Mouse (Mus musculus): Measurements from ENCODE around the gene Fem1a. TPM values are rescaled to one million over a fixed set of nuclear protein-coding genes. Genes with fewer than 3 reads are reported as not detected.
"Not testable (repeated sequence)": the region's sequence is repeated elsewhere in the genome, so short reads cannot be mapped to it uniquely, and the experiment has no call there.

Gene Fem1a
- polyA plus RNA-seq, 1 experiment from 2014 or later, result 12.5 TPM

DNA sequence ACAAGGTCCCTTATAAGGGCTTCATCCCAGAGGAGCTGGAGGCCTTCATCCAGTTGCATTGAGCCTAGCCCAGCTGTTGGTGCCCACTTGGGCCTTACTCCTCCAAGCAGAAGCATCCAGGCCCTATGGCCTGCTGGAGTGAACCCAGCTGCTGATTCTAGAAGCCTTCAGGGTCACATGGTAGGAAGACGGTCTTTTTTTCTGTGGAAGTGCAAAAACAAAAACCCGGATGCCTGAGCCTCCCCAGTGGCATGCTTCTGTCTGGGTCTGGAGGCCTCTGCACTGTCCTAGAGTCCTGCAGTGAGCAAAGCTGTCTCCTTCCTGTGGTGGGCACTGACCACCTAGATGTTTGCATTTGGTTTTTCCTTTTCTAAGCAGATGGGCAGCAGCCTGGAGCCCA, 2.2 kb downstream of the Fem1a start:
- Histone ChIP-seq H3K36me3 (replicated peaks) (peaks cover 58% of the 10 kb centered on the region), H3K4me3 (peak overlapping the region; percentile 1; the same call in 1 of the 2 replicates), H3K4me1 (peaks cover 42% of the 10 kb centered on the region)
- WGBS, result 74% methylated on average over 2 of the region's 2 CpGs
- H3K27ac ChIP-seq (replicated peaks); H3K27me3 ChIP-seq (replicated peaks; ENCODE audit: low read depth, poor library complexity, severe bottlenecking); H3K9me3 ChIP-seq; DNase-seq (ENCODE audit: low spot score): not testable (repeated sequence)

DNA sequence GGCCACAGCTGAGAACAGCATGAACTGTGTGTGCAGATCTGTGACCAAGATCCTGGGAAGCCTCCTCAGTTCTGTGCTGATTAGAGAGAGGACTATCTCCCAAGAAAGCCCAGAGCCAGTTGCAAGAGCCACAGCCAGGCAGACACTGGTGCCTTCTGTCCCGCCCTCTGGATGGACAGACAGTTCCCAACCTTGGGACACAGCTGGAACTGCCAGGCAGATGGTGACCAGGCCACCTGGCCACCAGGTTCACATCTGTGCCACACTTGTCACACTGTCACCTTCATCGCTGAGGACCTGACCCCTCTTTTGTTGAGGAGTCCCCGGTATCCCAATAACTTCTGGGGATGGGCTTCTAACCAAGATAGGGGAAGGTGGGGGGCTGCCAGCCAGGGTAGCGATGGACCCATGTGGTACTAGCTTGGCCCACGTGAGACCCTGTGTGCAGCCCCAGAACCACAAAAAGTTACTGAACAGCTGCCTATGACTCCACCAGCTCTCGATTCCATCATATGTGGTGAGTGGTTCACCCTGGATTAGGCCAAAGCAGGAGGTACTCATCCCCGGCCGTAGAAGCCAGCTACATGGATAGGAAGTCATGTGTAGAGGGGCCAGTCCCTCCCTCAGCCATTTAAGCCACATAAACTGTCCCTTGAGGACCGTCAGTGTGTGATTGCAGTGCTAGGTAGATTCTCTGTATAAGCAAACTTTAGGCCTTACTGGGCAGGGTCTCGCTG, 2.9 kb downstream of the Fem1a start:
- Histone ChIP-seq H3K27me3 (replicated peaks; ENCODE audit: low read depth, poor library complexity, severe bottlenecking) (no peaks in the 10 kb centered on the region), H3K36me3 (replicated peaks) (peaks cover 61% of the 10 kb centered on the region), H3K4me1 (peaks cover 42% of the 10 kb centered on the region), H3K27ac (replicated peaks) (no peak overlapping the region), H3K9me3 (no peaks in the 10 kb centered on the region), H3K4me3 (peak overlapping the region; percentile 1; the same call in 1 of the 2 replicates)
- DNase-seq (ENCODE audit: low spot score), result no peak
- 89% methylated on average over 10 of the region's 10 CpGs for WGBS

DNA sequence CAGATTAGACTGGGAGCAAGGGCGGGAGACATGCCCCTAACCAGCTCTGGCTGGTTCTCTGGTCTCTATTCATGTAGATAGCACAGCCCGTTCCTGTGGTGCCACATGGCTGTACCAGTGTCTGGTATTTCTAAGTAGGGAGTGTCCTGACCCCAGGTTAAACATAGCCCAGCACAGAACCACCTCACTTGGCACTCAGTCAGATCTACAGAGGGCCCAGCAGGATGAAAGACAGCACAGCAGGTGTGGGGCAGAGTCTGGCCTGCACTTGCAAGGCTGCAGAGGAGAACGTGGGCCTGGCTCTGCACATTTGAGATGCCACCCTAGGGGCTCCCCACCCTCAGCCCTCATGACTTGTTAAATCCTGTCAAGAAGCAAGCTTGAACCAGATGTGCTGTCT, 4.6 kb downstream of the Fem1a start:
- Histone ChIP-seq H3K27ac (replicated peaks) (no peak overlapping the region), H3K4me1 (peaks cover 42% of the 10 kb centered on the region), H3K36me3 (replicated peaks) (peaks cover 70% of the 10 kb centered on the region), H3K9me3 (no peaks in the 10 kb centered on the region), H3K4me3 (no peak overlapping the region; the same call in 1 of the 2 replicates), H3K27me3 (replicated peaks; ENCODE audit: low read depth, poor library complexity, severe bottlenecking) (no peaks in the 10 kb centered on the region)
- no peak for DNase-seq (ENCODE audit: low spot score)
- WGBS, result 79% methylated on average over 3 of the region's 3 CpGs

DNA sequence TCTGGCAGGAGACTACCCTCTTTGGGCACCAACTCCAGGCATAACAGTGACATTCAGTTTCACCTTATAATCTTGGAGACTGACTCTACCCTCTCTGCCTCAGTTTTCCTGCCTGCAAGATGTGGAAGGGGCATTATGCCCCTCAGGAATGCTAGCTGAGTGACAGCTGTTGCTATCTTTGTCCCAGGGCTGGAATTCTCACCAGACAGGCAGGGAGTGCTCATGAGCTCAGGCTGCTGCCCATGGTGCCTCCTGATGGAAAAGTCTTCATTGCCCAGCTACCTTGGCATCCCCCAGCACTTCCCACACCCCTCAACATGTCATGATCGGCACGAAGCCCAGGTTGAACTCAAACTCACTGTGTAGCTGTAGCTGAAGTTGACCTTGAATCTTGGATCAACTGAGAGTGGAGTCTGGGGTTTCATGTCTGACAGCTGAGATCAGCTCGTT, 6.1 kb downstream of the Fem1a start:
- peaks cover 69% of the 10 kb centered on the region for H3K36me3 ChIP-seq (replicated peaks)

DNA sequence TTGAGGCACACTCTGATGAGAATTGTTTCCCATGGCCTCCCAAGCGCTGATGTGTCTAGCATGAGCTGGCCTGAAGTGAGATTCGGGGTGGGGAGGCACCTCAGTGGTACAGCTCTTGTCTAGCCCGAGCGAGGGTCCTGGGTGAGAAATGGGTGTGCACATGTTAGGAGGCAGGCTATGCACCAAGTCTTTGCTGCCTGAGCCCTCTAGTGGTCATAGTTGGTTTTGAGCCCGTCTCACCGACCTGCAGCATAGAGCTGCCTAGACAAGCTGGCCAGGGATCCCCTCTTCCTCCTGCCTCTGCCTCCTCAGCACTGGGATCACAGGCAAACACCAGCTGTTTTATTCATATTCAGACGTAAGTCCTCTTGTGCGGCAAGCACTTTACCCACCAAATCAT, 7.4 kb downstream of the Fem1a start:
- WGBS, result 21% methylated on average over 8 of the region's 8 CpGs
- DNase-seq (ENCODE audit: low spot score), result peak; percentile 76
- Histone ChIP-seq H3K9me3 (no peaks in the 10 kb centered on the region), H3K4me3 (no peak overlapping the region), H3K27ac (replicated peaks) (no peak overlapping the region), H3K27me3 (replicated peaks; ENCODE audit: low read depth, poor library complexity, severe bottlenecking) (no peaks in the 10 kb centered on the region), H3K36me3 (replicated peaks) (peaks cover 55% of the 10 kb centered on the region), H3K4me1 (peaks cover 22% of the 10 kb centered on the region)

More for the DNA sequence above, 6.1 kb downstream of the Fem1a start:
- Histone ChIP-seq H3K4me3 (no peak overlapping the region), H3K27ac (replicated peaks) (no peak overlapping the region), H3K9me3 (no peaks in the 10 kb centered on the region), H3K4me1 (peaks cover 36% of the 10 kb centered on the region), H3K27me3 (replicated peaks; ENCODE audit: low read depth, poor library complexity, severe bottlenecking) (no peaks in the 10 kb centered on the region)
- DNase-seq (ENCODE audit: low spot score), result no peak
- 88% methylated on average over 3 of the region's 3 CpGs for WGBS

DNA sequence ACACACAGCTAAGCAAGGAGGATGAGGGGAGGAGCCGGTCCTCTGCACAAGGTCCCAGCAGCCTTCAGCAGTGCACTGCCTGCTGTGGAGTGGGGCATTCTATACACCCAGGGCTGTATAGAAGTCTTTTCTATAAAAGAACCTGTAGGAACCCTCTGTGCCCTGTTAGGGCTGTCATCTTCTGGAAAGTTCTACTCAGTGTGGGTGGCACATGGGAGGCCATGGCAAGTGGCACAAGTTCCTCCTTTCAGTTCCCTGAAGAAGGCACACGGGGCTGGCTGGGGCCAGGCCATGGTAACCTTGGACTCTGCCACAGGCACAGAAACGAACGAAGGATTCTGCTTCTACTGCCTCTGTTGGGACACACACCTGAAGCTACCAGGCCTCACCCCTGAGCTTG, 8.4 kb downstream of the Fem1a start:
- H3K27me3 ChIP-seq (replicated peaks; ENCODE audit: low read depth, poor library complexity, severe bottlenecking), result no peaks in the 10 kb centered on the region
- no peak for DNase-seq (ENCODE audit: low spot score)
- no peak overlapping the region for H3K4me3 ChIP-seq
- no peaks in the 10 kb centered on the region for H3K9me3 ChIP-seq
- H3K27ac ChIP-seq (replicated peaks), result no peak overlapping the region
- peaks cover 20% of the 10 kb centered on the region for H3K4me1 ChIP-seq
- peaks cover 45% of the 10 kb centered on the region for H3K36me3 ChIP-seq (replicated peaks)
- WGBS, result 96% methylated on average over 4 of the region's 4 CpGs

DNA sequence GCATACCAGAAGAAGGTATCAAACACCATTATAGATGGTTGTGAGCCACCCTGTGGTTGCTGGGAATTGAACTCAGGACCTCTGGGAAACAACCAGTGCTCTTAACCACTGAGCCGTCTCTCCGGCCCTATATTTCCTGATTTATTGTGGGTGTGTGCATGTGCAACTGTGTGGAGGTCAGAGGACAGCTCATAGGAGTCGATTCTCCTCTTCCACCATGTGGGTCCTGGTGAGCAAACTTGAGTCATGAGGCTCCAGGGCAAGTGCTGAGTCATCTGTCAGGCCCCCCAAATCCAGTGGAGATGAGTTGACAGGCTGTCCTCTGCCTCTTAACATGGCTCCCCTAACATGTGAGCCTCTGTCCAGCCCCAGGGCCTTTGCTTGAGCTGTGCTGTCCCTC, 9.3 kb downstream of the Fem1a start:
- H3K4me3 ChIP-seq, result no peak overlapping the region
- H3K4me1 ChIP-seq, result peaks cover 16% of the 10 kb centered on the region
- no peak for DNase-seq (ENCODE audit: low spot score)
- peaks cover 44% of the 10 kb centered on the region for H3K36me3 ChIP-seq (replicated peaks)
- no peak overlapping the region for H3K27ac ChIP-seq (replicated peaks)
- no peaks in the 10 kb centered on the region for H3K27me3 ChIP-seq (replicated peaks; ENCODE audit: low read depth, poor library complexity, severe bottlenecking)
- WGBS, result 91% methylated on average over 3 of the region's 3 CpGs
- no peaks in the 10 kb centered on the region for H3K9me3 ChIP-seq

DNA sequence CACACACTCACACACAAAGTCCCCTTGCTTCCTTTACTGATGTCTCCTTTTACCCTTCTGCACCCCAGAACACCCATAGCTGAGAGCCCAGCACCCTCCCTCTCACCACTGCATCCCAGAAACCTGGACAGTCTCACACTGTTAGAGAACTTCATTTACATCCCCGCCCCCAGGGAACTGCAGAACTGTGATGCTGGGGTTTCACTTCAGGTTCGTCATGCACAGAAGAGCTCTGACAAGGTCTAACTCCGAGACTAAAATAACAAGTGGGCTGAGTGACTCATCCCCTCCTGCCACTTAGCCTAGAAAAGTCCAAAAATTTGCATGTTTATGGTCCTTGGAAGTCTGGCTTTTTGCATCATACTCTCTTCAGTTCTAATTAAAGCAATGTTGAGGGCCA, 9.7 kb downstream of the Fem1a start:
- H3K9me3 ChIP-seq, result no peaks in the 10 kb centered on the region
- 73% methylated on average over 3 of the region's 3 CpGs for WGBS
- H3K4me3 ChIP-seq, result no peak overlapping the region
- H3K27ac ChIP-seq (replicated peaks), result no peak overlapping the region
- peaks cover 44% of the 10 kb centered on the region for H3K36me3 ChIP-seq (replicated peaks)
- H3K4me1 ChIP-seq, result peaks cover 12% of the 10 kb centered on the region
- H3K27me3 ChIP-seq (replicated peaks; ENCODE audit: low read depth, poor library complexity, severe bottlenecking), result no peaks in the 10 kb centered on the region
- DNase-seq (ENCODE audit: low spot score), result no peak

DNA sequence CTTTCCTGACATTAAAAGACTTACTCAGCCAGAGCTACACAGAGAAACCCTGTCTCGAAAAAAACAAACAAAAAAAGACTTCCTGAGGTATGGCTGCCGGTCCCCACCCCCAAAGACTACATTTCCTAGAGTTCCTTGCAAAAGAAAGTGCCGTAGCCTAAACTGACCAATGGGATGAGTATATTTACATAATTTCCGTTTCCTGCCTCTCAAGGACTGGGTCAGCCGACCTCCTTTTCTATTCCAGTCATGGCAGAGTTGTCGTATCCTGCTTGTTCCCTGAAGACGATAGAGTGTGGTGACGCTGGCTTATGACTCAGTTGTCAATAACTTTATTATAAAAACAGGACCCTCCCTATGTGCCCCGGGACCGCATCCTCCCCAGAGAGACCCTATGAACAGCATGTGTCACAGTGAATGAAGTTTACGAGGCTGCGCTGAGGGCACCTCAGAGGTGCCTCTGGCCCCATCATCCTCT, 12.6 kb downstream of the Fem1a start:
- peak; percentile 65 for DNase-seq (ENCODE audit: low spot score)
- peaks cover 34% of the 10 kb centered on the region for H3K36me3 ChIP-seq (replicated peaks)
- peak overlapping the region; percentile 58 for H3K4me3 ChIP-seq
- no peaks in the 10 kb centered on the region for H3K9me3 ChIP-seq
- H3K4me1 ChIP-seq, result peaks cover 7% of the 10 kb centered on the region
- H3K27me3 ChIP-seq (replicated peaks; ENCODE audit: low read depth, poor library complexity, severe bottlenecking), result no peaks in the 10 kb centered on the region
- 22% methylated on average over 12 of the region's 12 CpGs for WGBS
- H3K27ac ChIP-seq (replicated peaks), result peak overlapping the region; percentile 81

DNA sequence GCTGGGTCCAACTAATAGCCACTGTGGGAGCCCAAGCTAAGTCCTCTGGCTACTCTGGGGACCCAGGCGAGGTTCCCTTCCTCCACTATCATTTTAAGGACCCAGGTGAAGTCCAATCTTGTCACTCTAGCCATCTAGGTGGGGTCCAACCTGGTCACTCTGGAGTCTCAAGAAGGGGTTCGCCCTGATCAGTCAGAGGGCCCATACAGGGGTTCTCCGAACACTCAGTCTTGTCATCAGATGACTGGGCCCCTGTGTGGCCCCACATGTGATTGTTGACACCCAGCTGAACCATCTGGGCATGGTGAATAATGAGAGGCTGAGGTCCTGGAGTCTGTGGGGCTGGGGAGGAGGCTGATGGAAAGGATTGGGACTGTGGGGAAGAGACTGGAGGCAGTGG, 13.1 kb downstream of the Fem1a start:
- peak overlapping the region; percentile 81 for H3K27ac ChIP-seq (replicated peaks)
- DNase-seq (ENCODE audit: low spot score), result no peak
- H3K36me3 ChIP-seq (replicated peaks), result peaks cover 31% of the 10 kb centered on the region
- peaks cover 7% of the 10 kb centered on the region for H3K4me1 ChIP-seq
- WGBS, result 76% methylated on average over 3 of the region's 3 CpGs
- peak overlapping the region; percentile 58 for H3K4me3 ChIP-seq
- no peaks in the 10 kb centered on the region for H3K27me3 ChIP-seq (replicated peaks; ENCODE audit: low read depth, poor library complexity, severe bottlenecking)
- no peaks in the 10 kb centered on the region for H3K9me3 ChIP-seq

DNA sequence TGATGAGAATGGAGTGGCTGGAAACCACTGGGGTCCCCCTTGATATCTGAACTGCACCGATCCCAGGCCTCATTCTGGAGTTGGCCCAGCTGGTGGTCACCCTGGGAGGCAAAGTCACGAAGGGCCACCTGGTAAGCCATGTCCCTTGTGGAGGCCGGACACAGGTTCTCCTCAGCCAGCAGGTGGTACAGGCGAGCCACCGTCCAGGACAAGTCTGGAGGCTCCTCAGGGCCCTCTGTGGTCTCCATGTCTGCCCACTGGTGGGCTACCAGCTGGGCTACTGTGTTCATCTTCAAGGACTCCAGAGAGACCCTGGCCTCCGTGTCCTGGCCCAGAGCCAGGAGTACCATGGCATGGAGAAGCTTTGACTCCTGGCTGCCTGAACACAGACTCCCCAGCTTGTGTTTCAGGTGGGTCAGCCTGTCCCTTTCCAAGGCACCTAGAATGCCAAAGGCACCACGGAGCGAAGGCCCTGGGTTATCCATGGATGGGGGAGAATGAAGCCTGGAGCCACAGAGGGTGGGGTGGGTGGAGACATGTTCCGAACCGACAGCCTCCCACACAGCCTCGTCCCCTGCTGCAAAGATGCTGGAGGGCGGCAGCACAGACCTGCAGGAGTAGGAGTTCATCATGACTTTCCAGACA, 15.1 kb downstream of the Fem1a start:
- Histone ChIP-seq H3K27me3 (replicated peaks; ENCODE audit: low read depth, poor library complexity, severe bottlenecking) (no peaks in the 10 kb centered on the region), H3K27ac (replicated peaks) (no peak overlapping the region), H3K4me1 (peaks cover 18% of the 10 kb centered on the region), H3K36me3 (replicated peaks) (peaks cover 25% of the 10 kb centered on the region), H3K4me3 (no peak overlapping the region), H3K9me3 (no peaks in the 10 kb centered on the region)
- 87% methylated on average over 12 of the region's 12 CpGs for WGBS
- no peak for DNase-seq (ENCODE audit: low spot score)

DNA sequence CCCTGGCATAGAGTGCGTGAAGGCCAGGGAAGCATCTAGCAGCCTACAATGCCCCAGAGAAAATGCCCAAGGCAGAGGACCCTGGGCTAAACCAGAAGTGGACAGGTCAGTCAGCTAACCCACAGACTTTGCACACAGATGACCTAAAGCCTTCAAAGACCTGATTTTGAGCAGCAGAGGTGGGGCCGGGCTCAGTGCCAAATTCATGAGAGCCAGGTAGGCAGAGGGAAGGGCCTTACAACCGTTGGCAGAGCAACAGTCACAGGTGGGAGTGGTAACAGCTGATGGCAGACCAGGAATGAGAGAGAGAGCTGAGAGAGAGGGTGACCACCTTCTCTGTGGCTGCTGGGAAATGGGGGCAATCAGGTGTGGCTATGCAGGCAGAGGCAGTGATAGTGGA, 16.0 kb downstream of the Fem1a start:
- 85% methylated on average over 3 of the region's 3 CpGs for WGBS
- no peak for DNase-seq (ENCODE audit: low spot score)

DNA sequence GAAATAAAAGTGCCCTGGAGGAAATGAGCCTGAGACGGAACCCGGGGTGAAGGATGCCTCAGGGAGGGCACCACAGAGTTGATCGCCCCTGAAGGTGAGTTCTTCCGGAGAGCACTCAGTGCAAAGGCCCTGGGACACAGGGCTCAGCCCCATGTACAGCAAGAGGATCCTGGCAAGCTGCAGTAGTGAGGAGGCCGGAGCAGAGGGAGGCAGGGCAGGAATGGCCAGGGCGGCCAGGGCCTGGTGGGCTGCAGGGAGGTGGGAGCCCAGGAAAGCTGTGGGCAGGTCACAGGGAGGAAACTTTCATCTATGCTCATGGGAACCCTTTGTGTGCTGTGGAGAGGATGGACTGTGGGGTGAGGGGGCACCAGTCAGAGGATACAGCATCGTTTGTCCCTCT, 16.9 kb downstream of the Fem1a start:
- no peak overlapping the region for H3K4me3 ChIP-seq
- H3K27me3 ChIP-seq (replicated peaks; ENCODE audit: low read depth, poor library complexity, severe bottlenecking), result no peaks in the 10 kb centered on the region
- peaks cover 32% of the 10 kb centered on the region for H3K4me1 ChIP-seq
- no peak for DNase-seq (ENCODE audit: low spot score)
- peaks cover 28% of the 10 kb centered on the region for H3K36me3 ChIP-seq (replicated peaks)
- H3K9me3 ChIP-seq, result no peaks in the 10 kb centered on the region
- H3K27ac ChIP-seq (replicated peaks), result 0 out of 2 replicates have a peak overlapping the region, but pooled peaks have one; percentile 52
- WGBS, result 79% methylated on average over 7 of the region's 7 CpGs

More for the DNA sequence above, 16.0 kb downstream of the Fem1a start:
- Histone ChIP-seq H3K27ac (replicated peaks) (no peak overlapping the region), H3K9me3 (no peaks in the 10 kb centered on the region), H3K4me3 (no peak overlapping the region), H3K4me1 (peaks cover 28% of the 10 kb centered on the region), H3K27me3 (replicated peaks; ENCODE audit: low read depth, poor library complexity, severe bottlenecking) (no peaks in the 10 kb centered on the region), H3K36me3 (replicated peaks) (peaks cover 25% of the 10 kb centered on the region)
